Mouse (Mus musculus): ENCODE data around the gene Krtap19-4. TPM values are rescaled to one million over a fixed set of nuclear protein-coding genes. Genes with fewer than 3 reads are reported as not detected.

The Krtap19-4 gene
- not detected in 2 replicates for polyA plus RNA-seq (2016; fragmentation: Nextera tagmentation; extraction: Ambion mirVana)

DNA sequence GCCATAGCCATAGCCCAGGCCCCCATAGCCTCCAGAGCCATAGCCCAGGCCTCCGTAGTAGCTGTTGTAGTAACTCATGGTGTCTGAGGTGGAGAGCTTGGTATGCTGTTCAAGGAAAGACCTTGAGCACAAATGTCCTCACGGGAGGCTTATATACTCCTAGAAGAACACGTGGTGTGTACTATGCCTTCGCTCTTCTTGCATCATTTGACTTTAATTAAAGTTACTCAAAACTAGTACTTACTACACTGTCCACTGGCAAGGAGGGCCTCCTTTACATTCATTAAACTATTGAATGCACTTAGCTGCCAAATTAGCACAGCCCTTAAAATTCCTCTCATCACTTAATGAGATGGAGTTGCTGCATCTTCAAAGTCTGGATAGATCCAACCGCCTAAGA lies at the start of gene Krtap19-4:
TSS of gene Krtap19-4 (minus strand) at position 101 of the 400 bp plus-strand sequence.
- Histone ChIP-seq H3K27ac (no peak within 1 kb of the TSS), H3K36me3 (no peaks in the 10 kb centered on the region), H3K27me3 (no peaks in the 10 kb centered on the region), H3K4me3 (no peak within 1 kb of the TSS), H3K9me3 (replicated peaks) (no peaks in the 10 kb centered on the region), H3K9ac (no peak within 1 kb of the TSS), H3K4me1 (no peaks in the 10 kb centered on the region), H3K4me2 (replicated peaks) (no peak within 1 kb of the TSS)
- 89% methylated on average over 5 of the region's 5 CpGs for WGBS
- no peak for ATAC-seq (ENCODE audit: low FRiP score)

DNA sequence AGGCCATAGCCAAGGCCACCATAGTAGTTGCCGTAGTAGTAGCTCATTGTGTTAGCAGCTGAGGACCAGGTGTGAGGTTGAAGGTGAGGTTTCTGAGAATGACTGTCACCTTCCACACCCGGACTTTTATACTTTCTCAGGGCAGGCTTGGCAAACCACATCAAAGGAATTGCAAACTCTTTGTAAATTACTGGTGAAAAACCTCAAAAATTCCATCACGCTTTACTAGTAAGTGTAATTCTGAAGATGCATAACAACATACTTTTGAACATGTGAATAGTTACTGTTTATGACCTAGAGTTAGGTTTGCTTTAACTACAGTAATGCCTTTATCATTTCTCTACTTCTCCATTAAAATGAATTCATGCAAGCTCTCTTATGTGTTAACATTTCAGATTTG lies 47.3 kb upstream of the Krtap19-4 start, which contains the start of gene Krtap19-9b:
TSS of gene Krtap19-9b (minus strand) at position 101 of the 400 bp plus-strand sequence.
- H3K36me3 ChIP-seq = no peaks in the 10 kb centered on the region
- H3K4me3 ChIP-seq = no peak within 1 kb of the TSS
- H3K4me1 ChIP-seq = no peaks in the 10 kb centered on the region
- no peak within 1 kb of the TSS for H3K9ac ChIP-seq
- no peak for ATAC-seq (ENCODE audit: low FRiP score)
- H3K4me2 ChIP-seq (replicated peaks) = no peak within 1 kb of the TSS
- no peak within 1 kb of the TSS for H3K27ac ChIP-seq
- H3K9me3 ChIP-seq (replicated peaks) = no peaks in the 10 kb centered on the region
- H3K27me3 ChIP-seq = no peaks in the 10 kb centered on the region
- WGBS = 94% methylated on average over 3 of the region's 3 CpGs

DNA sequence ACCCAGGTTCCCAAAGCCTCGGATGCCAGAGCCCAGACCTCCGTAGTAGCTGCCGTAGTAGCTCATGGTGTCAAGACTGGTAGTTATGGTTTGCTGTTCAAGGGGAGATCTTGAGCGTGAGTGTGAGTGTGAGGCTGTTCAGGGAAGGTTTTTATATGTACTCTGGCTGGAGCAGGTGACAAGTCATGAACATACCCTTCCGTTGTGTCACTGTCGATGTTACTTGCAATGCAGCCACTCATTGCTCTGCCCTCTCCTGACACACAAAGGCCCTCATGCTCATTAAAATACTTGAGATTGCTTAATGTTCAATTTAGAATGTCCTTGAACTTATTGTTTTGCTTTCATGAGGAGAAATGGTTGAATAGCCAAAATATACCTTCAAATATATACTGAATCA lies 11.5 kb upstream of the Krtap19-4 start, which contains the start of gene Krtap19-5:
TSS of gene Krtap19-5 (minus strand) at position 101 of the 400 bp plus-strand sequence.
- Histone ChIP-seq H3K27me3 (no peaks in the 10 kb centered on the region), H3K9ac (no peak within 1 kb of the TSS), H3K9me3 (replicated peaks) (no peaks in the 10 kb centered on the region), H3K4me1 (no peaks in the 10 kb centered on the region), H3K4me2 (replicated peaks) (no peak within 1 kb of the TSS), H3K36me3 (no peaks in the 10 kb centered on the region), H3K4me3 (no peak within 1 kb of the TSS), H3K27ac (no peak within 1 kb of the TSS)
- 91% methylated on average over 6 of the region's 6 CpGs for WGBS
- ATAC-seq (ENCODE audit: low FRiP score) = no peak

DNA sequence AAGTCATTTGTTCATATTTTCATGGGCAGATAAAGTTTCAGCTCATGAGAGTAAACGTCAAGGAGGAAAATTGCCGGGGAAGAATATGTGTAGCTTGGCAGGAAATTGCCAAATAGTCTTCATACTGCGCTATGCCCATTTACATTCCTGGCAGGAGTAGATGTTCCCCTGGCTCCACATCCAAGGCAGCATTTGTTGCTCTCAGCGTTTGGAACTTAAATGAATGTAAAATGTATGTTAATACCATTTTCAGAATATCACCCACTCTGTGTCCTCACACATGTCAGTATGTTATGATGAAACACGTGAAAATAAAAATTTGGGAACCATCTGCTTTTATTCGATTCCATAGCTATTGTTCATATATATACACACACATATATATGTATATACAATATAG lies 2.0 kb upstream of the Krtap19-4 start:
- ATAC-seq (ENCODE audit: low FRiP score) = no peak
- H3K36me3 ChIP-seq = no peaks in the 10 kb centered on the region
- no peak overlapping the region for H3K4me3 ChIP-seq
- no peaks in the 10 kb centered on the region for H3K9me3 ChIP-seq (replicated peaks)
- no peaks in the 10 kb centered on the region for H3K27me3 ChIP-seq
- H3K4me1 ChIP-seq = no peaks in the 10 kb centered on the region
- no peak overlapping the region for H3K9ac ChIP-seq
- 86% methylated on average over 6 of the region's 6 CpGs for WGBS
- H3K4me2 ChIP-seq (replicated peaks) = no peak overlapping the region
- H3K27ac ChIP-seq = no peak overlapping the region

DNA sequence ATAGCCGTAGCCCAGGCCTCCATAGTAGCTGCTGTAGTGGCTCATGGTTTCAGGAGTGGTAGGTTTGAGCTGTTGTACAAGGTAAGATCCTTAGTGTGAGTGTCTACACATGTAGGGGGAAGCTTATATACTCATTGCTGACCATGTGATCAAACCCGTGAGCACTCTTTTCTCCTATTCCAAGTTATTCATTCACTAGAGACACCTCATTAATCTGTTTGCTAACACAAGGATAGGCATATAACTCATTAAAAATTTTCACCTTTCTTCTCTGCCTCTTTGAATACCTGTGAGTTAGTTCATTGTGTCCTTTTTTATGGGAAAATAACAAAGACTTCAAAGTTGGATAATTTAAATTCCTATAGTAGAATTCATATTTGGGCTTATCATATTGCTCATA lies 7.0 kb downstream of the Krtap19-4 start, which contains the start of gene Krtap19-3:
TSS of gene Krtap19-3 (minus strand) at position 101 of the 400 bp plus-strand sequence.
- no peaks in the 10 kb centered on the region for H3K27me3 ChIP-seq
- WGBS = 89% methylated on average over 2 of the region's 2 CpGs
- no peaks in the 10 kb centered on the region for H3K36me3 ChIP-seq
- no peak within 1 kb of the TSS for H3K9ac ChIP-seq
- H3K4me1 ChIP-seq = no peaks in the 10 kb centered on the region
- no peaks in the 10 kb centered on the region for H3K9me3 ChIP-seq (replicated peaks)
- H3K4me3 ChIP-seq = no peak within 1 kb of the TSS
- H3K27ac ChIP-seq = no peak within 1 kb of the TSS
- no peak for ATAC-seq (ENCODE audit: low FRiP score)
- H3K4me2 ChIP-seq (replicated peaks) = no peak within 1 kb of the TSS

DNA sequence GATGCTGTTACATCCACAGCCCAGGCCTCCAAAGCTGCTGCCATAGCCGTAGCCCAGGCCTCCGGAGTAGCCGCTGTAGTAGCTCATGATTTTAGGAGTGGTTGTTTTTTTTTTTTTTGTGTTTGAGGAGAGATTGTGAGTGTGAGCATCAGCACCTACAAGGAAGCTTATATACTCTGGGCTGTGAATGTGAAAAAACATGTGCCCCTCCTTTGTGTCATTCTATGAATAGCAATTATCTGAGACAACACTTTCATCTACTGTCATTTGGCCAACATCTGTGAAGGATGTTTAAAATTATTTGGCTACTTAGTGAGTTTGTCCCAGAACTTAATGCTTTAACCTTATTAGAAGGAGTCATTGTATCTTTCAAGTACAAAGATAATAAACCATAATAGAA lies 10.7 kb downstream of the Krtap19-4 start, which contains the start of gene Krtap19-2:
TSS of gene Krtap19-2 (minus strand) at position 101 of the 400 bp plus-strand sequence.
- H3K9ac ChIP-seq = no peak within 1 kb of the TSS
- H3K27me3 ChIP-seq = no peaks in the 10 kb centered on the region
- H3K9me3 ChIP-seq (replicated peaks) = no peaks in the 10 kb centered on the region
- WGBS = 98% methylated on average over 3 of the region's 3 CpGs
- no peak within 1 kb of the TSS for H3K4me3 ChIP-seq
- no peak for ATAC-seq (ENCODE audit: low FRiP score)
- no peak within 1 kb of the TSS for H3K4me2 ChIP-seq (replicated peaks)
- no peaks in the 10 kb centered on the region for H3K36me3 ChIP-seq
- H3K27ac ChIP-seq = no peak within 1 kb of the TSS
- no peaks in the 10 kb centered on the region for H3K4me1 ChIP-seq

DNA sequence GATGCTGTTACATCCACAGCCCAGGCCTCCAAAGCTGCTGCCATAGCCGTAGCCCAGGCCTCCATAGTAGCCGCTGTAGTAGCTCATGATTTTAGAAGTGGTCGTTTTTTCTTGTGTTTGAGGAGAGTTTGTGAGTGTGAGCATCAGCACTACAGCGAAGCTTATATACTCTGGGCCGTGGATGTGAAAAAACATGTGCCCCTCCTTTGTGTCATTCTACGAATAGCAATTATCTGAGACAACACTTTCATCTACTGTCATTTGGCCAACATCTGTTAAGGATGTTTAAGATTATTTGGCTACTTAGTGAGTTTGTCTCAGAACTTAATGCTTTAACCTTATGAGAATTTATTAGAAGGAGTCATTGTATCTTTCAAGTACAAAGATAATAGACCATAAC lies 15.6 kb downstream of the Krtap19-4 start, which contains the start of gene Krtap19-1:
TSS of gene Krtap19-1 (minus strand) at position 101 of the 400 bp plus-strand sequence.
- H3K27ac ChIP-seq = no peak within 1 kb of the TSS
- no peaks in the 10 kb centered on the region for H3K4me1 ChIP-seq
- H3K9ac ChIP-seq = no peak within 1 kb of the TSS
- no peak within 1 kb of the TSS for H3K4me2 ChIP-seq (replicated peaks)
- H3K9me3 ChIP-seq (replicated peaks) = no peaks in the 10 kb centered on the region
- ATAC-seq (ENCODE audit: low FRiP score) = no peak
- H3K4me3 ChIP-seq = no peak within 1 kb of the TSS
- no peaks in the 10 kb centered on the region for H3K36me3 ChIP-seq
- 91% methylated on average over 6 of the region's 6 CpGs for WGBS
- no peaks in the 10 kb centered on the region for H3K27me3 ChIP-seq

DNA sequence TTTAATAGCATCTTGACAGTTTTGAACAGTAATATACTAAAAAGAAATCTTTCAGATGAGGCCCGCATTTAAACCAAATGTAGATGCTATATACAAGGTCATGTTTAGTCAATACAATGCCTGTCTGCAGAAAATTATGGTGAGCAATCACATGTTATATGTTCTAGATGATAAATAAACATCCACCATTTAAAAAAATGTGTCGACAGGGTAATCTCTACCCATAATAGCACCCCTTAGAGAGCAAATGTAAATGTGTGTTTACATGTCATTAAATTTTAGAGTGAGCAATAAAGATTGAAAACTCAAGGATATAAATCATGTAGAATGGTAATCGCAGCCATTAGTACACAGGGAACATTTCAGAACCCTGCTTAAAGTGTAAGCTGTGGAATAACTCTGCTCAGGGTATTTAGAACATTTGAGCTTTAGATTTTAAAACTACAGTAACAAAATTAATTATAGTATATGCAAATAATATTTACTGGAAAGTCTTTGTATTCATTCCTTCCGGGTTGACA lies 19.9 kb downstream of the Krtap19-4 start:
- Histone ChIP-seq H3K27ac (no peak overlapping the region), H3K27me3 (no peaks in the 10 kb centered on the region), H3K4me1 (no peaks in the 10 kb centered on the region), H3K36me3 (no peaks in the 10 kb centered on the region), H3K9me3 (replicated peaks) (no peaks in the 10 kb centered on the region), H3K9ac (no peak overlapping the region), H3K4me3 (no peak overlapping the region), H3K4me2 (replicated peaks) (no peak overlapping the region)
- 87% methylated on average over 4 of the region's 4 CpGs for WGBS
- ATAC-seq (ENCODE audit: low FRiP score) = no peak

DNA sequence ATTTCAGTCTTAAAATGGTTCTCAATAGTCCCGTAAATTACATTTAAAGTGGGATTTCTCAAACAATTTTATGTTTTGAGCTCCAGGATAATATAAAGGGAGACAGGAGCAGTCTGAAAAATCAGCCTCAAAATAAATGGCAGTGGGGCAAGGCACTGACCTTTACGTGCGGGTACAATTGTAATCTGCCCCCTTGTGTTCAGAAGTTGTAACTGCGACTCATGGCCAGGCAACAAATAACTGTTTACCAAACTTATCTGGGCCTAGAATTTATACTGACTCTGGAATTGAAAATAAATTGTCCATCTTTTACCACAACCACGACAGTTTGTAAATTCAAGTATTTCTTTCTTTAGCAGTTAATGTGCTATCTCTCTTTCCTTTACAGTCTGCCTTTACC lies 33.4 kb downstream of the Krtap19-4 start:
- Histone ChIP-seq H3K4me1 (no peaks in the 10 kb centered on the region), H3K4me2 (replicated peaks) (no peak overlapping the region), H3K9ac (no peak overlapping the region), H3K27me3 (no peaks in the 10 kb centered on the region), H3K4me3 (no peak overlapping the region), H3K36me3 (no peaks in the 10 kb centered on the region), H3K9me3 (replicated peaks) (no peaks in the 10 kb centered on the region), H3K27ac (no peak overlapping the region)
- no peak for ATAC-seq (ENCODE audit: low FRiP score)
- WGBS = 14% methylated on average over 5 of the region's 5 CpGs

DNA sequence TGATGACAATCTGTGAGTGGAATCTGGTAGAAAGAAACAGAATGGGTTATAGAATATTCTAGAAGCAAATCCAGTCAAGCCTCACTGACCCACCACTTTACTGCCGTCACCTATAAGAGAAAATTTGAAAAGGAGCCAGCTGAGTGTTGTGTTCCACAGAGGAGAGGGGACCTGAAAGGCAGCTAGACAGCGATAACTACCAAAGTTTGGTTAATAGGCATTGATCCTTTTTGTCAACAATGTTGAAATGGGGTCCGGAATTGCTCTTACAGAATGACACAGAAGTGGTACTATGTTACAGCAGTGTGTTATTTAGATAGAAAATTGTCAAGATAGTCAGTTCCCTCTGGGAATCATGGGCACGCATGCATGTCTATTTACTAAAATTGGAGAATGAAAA lies 36.3 kb downstream of the Krtap19-4 start:
- ATAC-seq (ENCODE audit: low FRiP score) = no peak
- Histone ChIP-seq H3K4me2 (replicated peaks) (no peak overlapping the region), H3K36me3 (no peaks in the 10 kb centered on the region), H3K9ac (no peak overlapping the region), H3K27me3 (no peaks in the 10 kb centered on the region), H3K9me3 (replicated peaks) (no peaks in the 10 kb centered on the region), H3K4me3 (no peak overlapping the region), H3K27ac (no peak overlapping the region), H3K4me1 (no peaks in the 10 kb centered on the region)
- WGBS = 92% methylated on average over 4 of the region's 4 CpGs

DNA sequence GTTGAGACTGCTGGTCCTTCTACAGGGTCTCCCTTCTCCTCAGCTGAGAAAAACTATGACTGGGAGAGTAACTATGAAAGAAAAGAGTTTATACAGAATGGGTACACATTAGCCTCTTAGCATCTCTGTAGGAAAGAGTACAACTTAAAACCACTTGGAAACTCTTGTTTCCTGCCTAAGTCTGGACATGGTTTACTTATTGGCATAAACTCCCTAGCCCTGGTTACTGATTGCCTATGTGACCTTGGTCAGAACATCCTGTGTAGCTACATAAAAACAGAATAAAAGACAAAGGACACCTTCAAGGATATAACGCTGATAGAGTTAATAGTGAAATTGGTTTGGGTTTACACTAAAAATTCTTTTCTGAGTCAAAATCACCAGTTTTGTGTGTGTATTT lies 37.5 kb downstream of the Krtap19-4 start:
- 96% methylated on average over 1 of the region's 1 CpGs for WGBS
- Histone ChIP-seq H3K4me3 (no peak overlapping the region), H3K4me2 (replicated peaks) (no peak overlapping the region), H3K27ac (no peak overlapping the region), H3K9me3 (replicated peaks) (no peaks in the 10 kb centered on the region), H3K27me3 (no peaks in the 10 kb centered on the region), H3K4me1 (no peaks in the 10 kb centered on the region), H3K9ac (no peak overlapping the region), H3K36me3 (no peaks in the 10 kb centered on the region)
- ATAC-seq (ENCODE audit: low FRiP score) = no peak
